Mouse (Mus musculus): ENCODE results near the gene Cdan1.

The Cdan1 gene

DNA sequence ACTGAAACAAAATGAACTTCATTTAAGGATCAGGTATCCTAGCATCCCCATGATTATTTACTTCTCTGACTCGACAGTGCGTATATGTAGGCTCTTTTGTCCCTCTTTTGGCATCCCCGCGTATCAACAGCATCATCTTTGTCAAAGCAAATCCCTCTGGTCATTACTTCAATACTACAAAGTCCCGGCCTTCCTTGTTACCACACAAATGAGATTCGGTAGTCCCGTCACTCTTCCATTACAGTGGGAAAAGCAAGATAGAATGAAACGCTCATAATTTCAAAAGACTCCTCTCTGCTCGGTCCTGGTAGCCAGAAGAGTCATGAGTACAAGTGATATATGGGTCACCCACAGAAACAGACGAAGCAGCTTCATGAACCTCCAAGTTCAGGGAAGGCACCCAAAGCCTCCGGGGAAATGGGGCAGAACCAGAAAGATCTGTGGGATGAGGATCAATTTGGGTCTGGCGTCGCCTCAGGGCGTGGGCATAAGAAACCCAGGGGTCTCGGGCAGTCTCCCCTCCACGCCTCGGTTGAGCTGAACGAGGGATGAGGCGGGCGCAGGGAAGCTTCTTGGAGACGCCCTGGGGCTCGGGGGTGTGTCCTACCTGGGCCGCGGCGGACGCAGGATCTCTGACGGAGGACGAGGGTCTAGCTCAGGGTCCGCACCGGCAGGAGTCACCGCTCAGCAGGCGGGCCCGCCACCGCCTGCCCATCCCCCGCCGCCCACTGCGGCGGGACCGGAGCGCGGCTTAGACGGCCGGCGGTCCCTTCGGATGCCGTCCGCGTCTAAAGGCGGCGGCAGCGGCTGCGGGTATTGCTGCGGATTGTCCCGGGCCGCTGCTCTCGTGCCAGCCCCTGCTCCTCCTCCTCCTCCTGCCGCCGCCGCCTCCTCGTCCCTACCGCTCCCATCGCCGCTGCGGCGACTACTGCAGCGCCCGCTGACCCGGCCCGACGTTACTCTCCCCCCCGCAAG, at the start of gene Cdan1:
Gene Cdan1 (minus strand): TSS at position 680 of the 975 bp plus-strand sequence.
- DNase-seq (ENCODE audit: low spot score): peak; percentile 70

DNA sequence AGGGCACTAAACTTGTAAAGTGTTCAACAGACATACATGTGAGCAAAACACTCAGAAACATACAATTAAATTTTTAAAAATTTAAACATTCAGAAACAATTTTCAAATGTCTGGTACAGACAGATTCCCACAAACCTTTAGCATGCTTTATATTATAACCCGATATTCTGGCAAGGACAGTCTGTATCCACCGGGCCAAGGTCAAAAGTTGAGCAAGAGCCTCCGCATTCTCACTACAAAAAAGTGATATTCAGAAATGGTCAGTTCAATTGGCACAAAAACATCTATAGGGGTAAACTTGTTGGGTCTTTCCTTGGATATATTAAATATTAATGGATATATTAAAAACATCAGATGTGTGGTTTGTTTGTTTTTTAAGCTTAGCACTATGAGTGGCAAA, 46.4 kb upstream of the Cdan1 start:
- DNase-seq (ENCODE audit: low spot score): no peak

GRCm38 (mm10) chr2:120887601-120888000, 37.7 kb upstream of the Cdan1 start:
- no peak for DNase-seq (ENCODE audit: low spot score)

DNA sequence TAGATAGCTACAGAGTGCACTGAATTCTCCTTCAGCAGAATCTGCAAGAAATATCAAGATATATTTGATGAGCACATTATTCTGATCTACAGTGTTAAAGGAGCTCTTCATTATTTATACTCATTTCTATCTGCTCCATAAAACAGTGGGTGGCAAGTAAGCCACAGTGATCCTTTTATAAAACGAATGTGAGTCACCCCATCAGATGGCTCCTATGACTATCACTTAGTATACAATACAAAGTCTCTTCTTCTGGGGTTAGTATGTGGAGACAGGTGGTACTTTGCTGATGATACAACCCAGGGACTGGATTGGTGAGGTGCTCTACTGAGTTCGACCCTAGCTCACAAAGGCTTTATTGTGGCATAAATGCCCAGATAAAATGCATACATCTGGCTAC, 23.3 kb upstream of the Cdan1 start:
- no peak for DNase-seq (ENCODE audit: low spot score)

DNA sequence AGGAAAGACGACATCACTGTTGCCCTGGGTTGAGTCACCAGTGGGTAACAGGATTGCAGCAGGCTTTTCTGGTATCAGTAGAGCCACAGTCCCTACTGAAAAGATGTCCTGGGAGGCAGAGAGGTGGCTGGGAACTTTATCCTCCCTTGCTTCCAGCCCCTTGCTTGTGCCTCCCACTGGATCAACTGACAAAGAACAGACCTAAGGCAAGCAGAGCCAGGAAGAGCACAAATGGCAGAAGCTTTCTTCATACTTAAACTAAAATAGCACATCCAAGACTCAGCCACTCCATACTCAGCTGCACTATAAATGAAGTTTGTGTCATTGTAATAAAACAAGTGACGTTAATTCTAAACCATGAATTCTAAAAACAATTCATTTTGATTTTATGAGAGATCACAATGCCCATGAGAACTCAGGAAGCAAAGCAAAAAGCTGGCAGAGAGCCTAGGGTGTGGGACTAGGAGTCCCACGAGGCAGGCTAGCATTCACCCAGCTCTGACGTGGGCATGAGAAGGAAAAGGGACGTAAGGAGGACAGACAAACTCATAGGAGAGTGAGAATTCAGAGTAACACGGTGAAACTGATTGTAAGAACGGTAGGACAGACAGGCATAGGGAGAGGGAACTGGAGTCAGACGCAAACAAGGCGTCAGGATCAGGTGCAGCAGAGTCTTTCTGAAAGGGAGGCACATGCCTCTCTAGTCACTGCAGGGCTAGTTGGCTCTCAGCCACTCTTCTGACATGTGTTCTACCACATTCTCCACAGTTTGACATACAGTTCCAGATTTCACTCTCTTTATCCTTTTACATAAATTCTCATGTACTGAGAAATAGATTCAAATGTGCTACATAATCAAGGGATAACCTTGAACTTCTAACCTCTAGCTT, 21.8 kb upstream of the Cdan1 start:
- no peak for DNase-seq (ENCODE audit: low spot score)

- DNase-seq (ENCODE audit: low spot score): no peak
Observed at GRCm38 (mm10) chr2:120867336-120867735, 17.4 kb upstream of the Cdan1 start.

DNA sequence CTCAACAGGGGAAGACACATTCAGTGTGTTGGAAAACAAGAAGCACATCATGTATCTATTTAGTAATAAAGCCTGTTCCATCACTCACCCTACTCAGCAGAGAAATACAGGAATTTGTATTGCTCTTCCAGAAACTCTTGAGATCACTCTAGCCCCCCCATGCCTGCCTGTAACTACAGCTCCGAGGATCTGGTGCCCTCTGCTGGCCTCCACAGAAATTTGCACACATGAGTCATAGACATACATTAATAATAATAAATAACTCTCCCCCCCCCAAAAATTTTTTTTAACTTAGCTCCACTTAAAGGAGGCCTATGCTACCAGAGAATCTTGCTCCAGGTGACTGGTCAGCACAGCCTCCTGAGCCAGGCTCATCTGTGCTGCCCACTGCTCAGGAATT, 16.6 kb upstream of the Cdan1 start:
- DNase-seq (ENCODE audit: low spot score): peak; percentile 65

DNA sequence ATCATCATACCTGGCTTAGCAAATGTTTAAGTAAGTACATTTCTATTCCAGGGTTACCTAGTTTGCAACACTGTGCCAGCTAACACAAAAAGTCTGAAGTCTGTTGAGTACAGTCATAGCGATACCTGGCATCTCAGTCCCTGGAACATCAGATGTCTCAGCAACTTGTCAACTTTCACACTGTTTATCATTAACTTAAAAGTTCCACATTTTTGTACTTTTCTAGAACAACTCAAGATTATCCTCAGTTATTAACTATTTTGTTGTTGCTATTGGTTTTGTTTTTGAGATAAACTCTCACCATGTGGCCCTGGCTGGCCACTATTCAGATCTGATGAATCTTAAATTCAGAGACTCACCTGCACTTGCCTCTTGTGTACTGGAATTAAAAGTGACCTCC, 13.5 kb upstream of the Cdan1 start:
- no peak for DNase-seq (ENCODE audit: low spot score)

GRCm38 (mm10) chr2:120860699-120861098, 10.8 kb upstream of the Cdan1 start:
- DNase-seq (ENCODE audit: low spot score): no peak

DNA sequence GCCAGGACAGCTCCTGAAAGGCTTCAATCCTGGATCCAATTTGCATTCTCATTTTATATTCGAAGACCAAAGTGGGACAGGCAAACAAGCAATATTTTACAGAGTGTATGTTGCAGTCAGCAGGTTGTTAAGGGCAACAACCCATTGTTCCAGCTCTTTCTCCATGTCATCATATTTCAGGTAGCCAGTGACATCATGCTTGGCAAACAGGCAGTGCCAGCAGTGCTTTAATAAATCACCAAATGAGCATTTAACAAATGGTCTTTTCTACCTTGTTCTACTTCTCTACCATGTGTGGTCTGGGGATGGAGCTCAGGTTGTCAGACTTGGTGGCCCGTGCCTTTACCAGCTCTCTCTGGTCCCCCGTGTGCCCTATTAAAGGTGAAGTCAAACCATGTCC, 8.2 kb upstream of the Cdan1 start:
- DNase-seq (ENCODE audit: low spot score): no peak

DNA sequence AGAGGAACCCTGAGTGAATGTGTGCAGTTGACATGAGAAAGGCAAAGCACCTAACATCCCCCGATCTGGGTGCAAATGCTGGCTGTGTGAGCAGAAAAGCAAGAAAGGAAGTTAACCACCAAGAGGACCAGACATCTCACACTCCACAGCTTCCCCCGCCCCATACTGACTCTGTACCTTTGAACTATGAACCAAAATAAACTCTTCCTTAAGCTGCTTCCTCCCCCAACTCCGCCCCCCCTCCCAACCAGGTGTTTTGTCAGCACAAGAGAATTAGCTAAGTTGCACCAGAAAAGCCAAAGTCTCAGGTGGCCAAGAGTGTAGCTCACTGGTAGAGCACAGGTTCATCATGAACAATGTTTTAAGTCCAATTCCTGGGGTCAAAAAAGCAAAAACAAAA, 3.2 kb upstream of the Cdan1 start:
- no peak for DNase-seq (ENCODE audit: low spot score)

- peak; percentile 2 for DNase-seq (ENCODE audit: low spot score)
Observed at GRCm38 (mm10) chr2:120852626-120853025, 2.7 kb upstream of the Cdan1 start.

GRCm38 (mm10) chr2:120850424-120851082, 625 bp upstream of the Cdan1 start, which contains the start of gene Ttbk2:
Gene Ttbk2, minus strand, starts transcription at chr2:120850604.
- DNase-seq (ENCODE audit: low spot score): peak; percentile 99

- DNase-seq (ENCODE audit: low spot score): no peak
Observed at GRCm38 (mm10) chr2:120845280-120845679, 4.6 kb downstream of the Cdan1 start.

- no peak for DNase-seq (ENCODE audit: low spot score)
Observed at GRCm38 (mm10) chr2:120843990-120844389, 5.9 kb downstream of the Cdan1 start.

GRCm38 (mm10) chr2:120841211-120841610, 8.7 kb downstream of the Cdan1 start:
- no peak for DNase-seq (ENCODE audit: low spot score)

- no peak for DNase-seq (ENCODE audit: low spot score)
Observed at GRCm38 (mm10) chr2:120835167-120835566, 14.8 kb downstream of the Cdan1 start.

DNA sequence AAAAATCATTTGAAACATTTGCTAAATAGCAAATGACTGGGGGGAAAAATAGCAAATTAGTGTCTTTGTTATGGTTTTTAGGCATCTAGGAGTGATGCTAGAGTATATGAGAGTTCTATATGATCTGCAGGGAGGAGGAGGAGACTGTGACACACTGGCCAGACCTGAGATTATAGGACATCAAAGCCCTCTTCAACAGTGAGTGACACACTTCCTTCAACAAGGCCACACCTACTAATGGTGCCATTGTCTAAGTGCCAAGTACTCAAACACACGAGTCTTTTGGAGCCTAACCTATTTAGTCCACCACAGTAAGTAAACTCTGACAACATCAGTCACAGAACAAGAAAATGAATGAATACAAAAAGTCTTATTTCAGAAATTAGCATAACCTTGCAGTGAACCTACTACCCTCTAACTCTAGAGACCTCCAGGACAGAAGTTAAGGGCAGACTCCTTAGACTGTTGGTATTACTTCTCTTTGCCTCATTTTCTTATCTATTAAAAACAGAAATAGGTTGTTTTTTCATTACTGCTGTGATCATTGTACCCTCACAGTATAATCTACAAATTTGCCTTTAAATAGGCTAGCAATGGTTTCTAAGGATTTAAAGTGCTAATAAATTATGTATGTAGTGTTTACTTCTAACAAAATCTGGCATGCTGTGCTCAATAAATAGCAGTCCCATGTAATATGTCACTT, 22.8 kb downstream of the Cdan1 start:
- no peak for DNase-seq (ENCODE audit: low spot score)

DNA sequence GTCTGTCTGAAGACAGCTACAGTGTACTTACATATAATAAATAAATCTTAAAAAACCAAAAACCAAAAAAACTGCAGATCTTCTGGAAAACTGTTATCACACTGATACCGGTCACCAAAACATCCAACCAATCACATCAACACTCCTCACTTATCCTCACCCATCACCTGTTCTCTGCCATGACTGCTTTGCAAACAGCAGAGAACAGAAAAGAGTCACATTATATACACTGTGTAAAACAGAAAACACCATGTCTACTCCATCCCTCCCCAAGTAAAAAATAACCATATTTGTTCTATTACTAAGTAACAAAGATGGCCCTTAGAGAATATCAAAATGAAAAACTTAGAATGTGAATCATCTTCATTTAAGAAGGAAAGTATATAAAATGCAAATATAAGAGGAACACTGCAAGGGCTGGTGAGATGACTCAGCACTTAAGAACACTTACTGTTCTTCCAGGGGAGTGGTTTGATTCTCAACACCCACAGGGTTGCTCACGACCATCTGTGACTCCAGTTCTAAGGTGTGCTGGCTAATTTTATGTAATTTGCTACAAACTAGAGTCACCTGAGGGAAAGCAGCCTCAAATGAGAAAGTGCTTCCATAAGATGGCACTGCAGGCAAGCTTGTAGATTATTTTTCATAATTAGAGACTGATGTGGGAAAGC, 79.5 kb downstream of the Cdan1 start:
- DNase-seq (ENCODE audit: low spot score): no peak

- no peak for DNase-seq (ENCODE audit: low spot score)
Observed at GRCm38 (mm10) chr2:120761922-120762321, 88.0 kb downstream of the Cdan1 start.

DNA sequence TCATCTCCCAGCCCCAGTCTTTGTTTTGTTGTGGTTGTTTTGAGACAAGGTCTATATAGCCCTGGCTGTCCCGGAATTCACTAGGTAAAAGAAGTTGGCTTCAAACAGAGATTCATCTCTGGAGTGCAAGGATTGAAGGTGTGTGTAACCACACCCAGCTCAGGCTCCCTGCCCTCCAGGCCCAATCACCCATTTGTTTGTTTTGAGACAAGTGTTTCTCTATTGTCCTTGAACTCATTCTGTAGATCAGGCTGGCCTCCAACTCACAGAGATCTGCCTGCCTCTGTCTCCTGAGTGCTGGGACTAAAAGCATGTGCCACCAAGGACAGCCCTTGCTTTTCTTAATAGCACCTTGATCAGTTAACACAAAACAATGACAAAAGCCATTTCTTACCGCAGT, 101.9 kb downstream of the Cdan1 start:
- DNase-seq (ENCODE audit: low spot score): no peak
